Mouse (Mus musculus) bone marrow macrophage, adult 2 months (primary cell): ENCODE results near the gene Ttll5.

Experiments
- CTCF ChIP-seq: IDR thresholded peaks from 2 replicates; pipeline ENCODE4 v1.5.1; 2012; ENCODE audit warnings: low read depth, mild to moderate bottlenecking, low read length, moderate library complexity
- POLR2A ChIP-seq: IDR thresholded peaks from 2 replicates; pipeline ENCODE4 v1.6.1; 2012; ENCODE audit warnings: mild to moderate bottlenecking, low read depth, low read length, borderline replicate concordance

DNA sequence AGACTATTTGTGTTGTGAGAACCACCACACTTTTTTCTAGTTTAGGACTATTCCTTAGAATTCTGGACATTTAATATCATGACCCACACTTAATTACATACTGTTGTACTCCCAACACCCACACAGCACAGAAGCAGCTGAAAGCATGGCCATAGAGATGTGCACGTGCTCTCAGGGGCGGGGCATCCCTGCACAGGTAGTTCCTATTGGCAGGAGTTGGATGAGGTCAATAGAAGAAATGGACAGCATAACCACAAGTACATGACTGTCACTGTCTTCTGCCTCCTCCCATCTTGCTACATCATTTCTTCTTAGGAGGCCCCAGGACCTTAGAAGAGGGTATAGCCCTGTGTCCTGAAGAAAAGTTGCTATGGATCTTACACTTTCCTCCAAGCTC, 168.4 kb downstream of the Ttll5 start:
- TF ChIP-seq CTCF (no peak), POLR2A (no peak)
